Mouse (Mus musculus) left cerebral cortex, postnatal 25 days (tissue): ENCODE results near the gene Samd4b. TPM values are rescaled to one million over a fixed set of nuclear protein-coding genes. Genes with fewer than 3 reads are reported as not detected.
"Not testable (repeated sequence)": the region's sequence is repeated elsewhere in the genome, so short reads cannot be mapped to it uniquely, and the experiment has no call there.

ENCODE experiments used
- DNase-seq, 2 experiments: peaks; one replicate each; pipeline ENCODE4 v3.0.0; 2022; ENCODE audit warnings: low spot score in 2 of 2, mixed read lengths in 1 of 2
- intact Hi-C: fragments of 180-260 bp; cut with DNase I; formaldehyde crosslinking; loops from one replicate; pipeline ENCODE4 v1.15.1; 2025
- total RNA-seq, 2 experiments: library from RNA; stranded (reverse); gene quantifications; 2 replicates each; pipeline ENCODE4 v1.2.3; 2021

The Samd4b gene
- total RNA-seq, 2 experiments from 2014 or later = 65.2 to 68.7 TPM

DNA sequence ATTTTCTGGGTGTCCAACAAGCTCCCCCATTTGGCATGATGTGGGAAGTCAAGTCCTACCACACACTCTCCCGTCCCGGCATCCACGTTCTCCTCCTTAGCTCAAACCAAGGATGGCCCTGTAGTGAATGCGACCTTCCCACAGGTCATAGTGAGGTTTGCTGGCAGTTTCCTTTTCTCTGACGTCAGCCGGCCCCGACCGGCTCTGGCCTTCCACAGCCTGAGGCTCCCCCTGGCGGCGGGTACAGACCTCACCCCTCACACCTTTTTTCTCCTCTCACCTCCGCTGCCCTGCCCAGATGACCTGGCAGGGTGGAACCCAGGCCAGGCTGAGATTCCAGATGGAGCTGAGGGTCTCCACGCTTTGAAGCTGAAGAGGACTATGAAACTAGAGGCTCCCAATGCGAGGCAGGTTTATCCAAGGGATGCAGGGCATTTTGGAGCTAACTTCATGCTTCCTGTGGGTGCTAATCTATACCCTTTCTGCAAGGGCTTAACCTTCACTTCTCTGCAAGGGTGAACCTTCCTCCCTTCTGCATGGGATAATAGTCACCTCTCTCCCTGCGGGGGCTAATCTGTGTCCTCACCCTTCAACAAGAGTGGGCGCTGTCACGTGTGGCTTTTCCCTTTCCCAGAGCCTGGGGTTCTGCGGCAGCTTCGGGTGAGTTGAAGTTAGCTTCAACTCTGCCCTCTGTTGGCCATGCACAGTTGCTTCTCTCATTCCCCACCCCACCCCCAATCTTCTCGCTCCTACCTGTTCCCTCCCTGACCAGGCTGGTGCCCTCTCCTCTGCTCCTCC is 69.8 kb downstream of the Samd4b start:
- intact Hi-C loops = loop anchor here (1.0 to 2.0 kb wide), 2 partner anchors 19 to 82 kb away; no protein-coding TSS in a partner anchor
- DNase-seq = peak; percentile 60 to 64

DNA sequence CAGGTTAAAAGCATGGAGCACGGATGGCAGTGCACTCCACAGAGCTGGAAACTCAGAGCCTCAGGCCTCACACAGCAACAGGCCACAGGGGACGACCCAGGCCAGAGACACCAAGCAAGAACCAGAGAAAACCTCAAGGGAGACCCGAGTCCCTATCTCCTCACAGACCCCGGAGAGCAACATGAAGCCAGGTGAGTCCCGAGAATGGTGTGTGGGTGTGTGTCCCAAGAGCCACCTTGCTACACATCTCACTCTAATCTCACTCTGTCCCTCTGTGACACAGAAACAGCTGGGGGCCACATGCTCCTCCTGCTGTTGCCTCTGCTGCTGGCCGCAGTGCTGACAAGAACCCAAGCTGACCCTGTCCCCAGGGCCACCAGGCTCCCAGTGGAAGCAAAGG is 75.4 kb downstream of the Samd4b start, which contains the start of gene Ifnl3:
Ifnl3 (plus strand) TSS at position 301 of the 400 bp plus-strand sequence.
- intact Hi-C loops = loop anchor here (1.0 kb wide), 1 partner anchor 13 kb away; no protein-coding TSS in a partner anchor
- DNase-seq = not testable (repeated sequence)

DNA sequence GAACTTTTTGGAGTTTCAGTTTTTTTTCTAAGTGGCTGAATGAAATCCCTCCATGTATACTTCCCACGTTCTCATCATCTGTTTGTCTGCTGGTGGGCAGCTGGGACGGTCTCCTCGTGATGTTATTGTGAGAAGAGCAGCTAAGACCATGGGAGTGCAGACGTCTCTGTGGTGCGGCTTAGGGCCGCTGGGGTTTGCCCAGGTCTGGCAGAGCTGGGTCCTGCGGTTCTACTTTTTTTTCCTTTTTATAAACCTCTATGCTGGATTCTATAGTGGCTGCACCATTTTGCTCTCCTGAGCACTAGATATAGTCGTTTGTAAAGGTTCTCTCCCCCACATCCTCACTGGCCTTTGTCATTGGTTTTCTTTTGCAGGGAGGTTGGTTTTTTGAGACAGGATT is 86.5 kb downstream of the Samd4b start:
- intact Hi-C loops = loop anchor here (5.0 kb wide), 1 partner anchor 106 kb away; no protein-coding TSS in a partner anchor
- no peak for DNase-seq

DNA sequence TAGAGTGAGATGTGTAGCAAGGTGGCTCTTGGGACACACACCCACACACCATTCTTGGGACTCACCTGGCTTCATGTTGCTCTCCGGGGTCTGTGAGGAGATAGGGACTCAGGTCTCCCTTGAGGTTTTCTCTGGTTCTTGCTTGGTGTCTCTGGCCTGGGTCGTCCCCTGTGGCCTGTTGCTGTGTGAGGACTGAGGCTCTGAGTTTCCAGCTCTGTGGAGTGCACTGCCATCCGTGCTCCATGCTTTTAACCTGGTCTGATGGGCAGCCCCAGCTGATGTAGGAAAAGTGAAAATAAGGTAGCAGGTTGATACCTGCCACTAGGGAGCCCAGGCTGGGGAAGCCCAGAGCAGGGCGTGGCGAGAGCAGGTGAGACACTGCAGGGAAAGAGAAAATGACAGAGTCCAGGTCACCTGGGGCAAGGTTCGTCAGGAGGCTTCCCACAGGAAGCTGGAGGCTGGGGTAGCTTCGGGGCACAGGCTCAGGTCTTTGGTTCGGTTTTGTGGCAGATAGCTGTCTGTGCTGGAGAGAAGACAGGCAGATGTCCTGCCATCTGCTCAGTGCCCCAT is 87.5 kb downstream of the Samd4b start, which contains the start of gene Ifnl2:
Ifnl2 (minus strand) TSS at position 51 of the 570 bp plus-strand sequence.
- not testable (repeated sequence) for DNase-seq
- intact Hi-C loops = loop anchor here (5.0 kb wide), 1 partner anchor 107 kb away; no protein-coding TSS in a partner anchor

DNA sequence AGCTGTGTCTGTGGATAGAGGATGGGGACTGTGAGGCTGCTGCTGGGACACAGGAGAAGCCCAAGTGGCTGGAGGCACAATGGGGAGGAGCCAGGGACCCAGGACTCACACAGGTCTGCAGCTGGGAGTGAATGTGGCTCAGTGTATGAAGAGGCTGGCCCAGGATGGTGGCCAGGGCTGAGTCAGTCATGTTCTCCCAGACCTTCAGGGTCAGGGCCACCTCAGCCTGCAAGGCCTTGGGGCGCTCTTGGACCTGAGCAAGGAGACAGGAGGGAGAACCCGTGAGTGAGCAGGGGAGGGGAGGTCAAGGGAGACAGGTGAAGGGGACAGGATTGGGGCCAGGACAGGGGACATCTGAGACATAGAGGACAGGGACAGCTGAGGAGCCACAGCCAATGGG is 88.8 kb downstream of the Samd4b start:
- intact Hi-C loops = loop anchor here (1.0 to 2.0 kb wide), 2 partner anchors 13 to 18 kb away; partner anchors contain the start of gene Ifnl3

DNA sequence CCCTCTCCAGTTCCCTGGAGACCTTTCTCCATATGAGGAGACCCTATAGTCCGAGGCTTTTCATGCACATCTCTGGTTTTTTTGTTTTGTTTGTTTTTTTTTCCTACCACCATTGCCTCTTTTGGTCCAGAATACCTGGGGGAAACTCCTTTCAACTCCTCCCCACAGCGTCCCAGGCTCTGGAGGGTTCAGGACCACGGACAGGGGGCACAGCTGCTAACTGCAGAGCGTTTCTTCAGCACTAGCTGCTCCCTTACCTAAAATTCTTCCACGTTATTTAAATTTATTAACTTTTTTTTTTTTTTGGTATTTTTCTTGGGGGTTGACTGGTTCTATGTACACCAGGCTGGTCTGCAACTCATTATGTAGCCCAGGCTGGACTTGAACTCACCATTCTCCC is 92.4 kb downstream of the Samd4b start:
- DNase-seq = no peak
- intact Hi-C loops = no loop called here

More for the DNA sequence above, 88.8 kb downstream of the Samd4b start:
- not testable (repeated sequence) for DNase-seq

DNA sequence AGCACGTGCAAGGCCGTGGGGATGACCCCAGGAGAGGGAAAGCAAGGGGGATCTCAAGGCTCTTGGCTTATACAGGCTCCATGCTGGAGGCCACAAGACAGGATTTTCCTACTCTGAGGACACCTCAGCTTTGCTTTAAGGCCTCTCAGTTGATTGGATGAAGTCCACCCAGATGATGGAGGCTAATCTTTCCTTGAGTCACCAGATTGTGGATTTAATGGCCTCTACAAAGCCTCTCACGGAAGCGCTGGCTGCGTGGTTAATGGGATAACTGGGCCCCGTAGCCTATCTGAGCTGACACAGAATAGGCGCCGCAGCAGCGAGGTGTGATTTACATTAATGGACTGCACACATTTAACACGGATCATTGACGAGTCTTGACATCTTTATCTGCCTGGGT is 102.5 kb downstream of the Samd4b start:
- DNase-seq = no peak
- intact Hi-C loops = no loop called here

DNA sequence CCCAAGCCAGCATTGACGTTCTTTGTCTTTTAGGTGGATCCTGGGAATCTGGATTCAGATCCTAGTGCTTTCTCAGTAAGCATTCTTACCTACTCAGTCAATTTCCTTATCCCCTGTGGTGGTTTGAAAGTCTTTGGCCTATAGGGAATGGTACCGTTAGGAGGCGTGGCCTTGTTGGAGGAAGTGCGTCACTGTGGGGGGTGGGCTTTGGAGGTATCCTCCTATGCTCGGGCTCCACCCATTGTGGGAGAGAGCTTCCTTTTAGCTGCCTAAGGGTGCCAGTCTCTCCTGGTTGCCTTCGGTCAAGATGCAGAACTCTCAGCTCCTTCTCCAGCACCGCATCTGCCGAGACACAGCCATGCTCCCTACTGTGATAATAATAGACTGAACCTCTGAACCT is 105.6 kb downstream of the Samd4b start:
- intact Hi-C loops = loop anchor here (5.0 kb wide), 1 partner anchor 40 kb away; no protein-coding TSS in a partner anchor
- DNase-seq = no peak

DNA sequence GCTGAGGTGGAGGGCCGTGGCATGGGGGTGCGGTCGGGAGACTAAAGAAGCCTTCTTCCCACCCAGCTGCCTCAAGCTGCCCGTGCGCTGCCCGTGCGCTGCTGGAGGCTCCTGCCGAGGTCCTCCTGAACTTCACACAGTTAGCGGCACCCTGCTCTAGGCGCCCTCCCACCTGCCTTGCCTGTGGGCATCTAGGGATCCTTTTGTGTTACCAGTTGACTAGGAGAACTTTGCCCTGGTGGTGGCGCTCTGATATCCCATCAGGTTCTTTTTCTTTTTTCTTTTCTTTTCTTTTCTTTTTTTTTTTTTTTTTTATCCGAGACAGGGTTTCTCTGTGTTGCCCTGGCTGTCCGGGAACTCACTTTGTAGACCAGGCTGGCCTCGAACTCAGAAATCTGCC is 107.0 kb downstream of the Samd4b start:
- intact Hi-C loops = loop anchor here (5.0 kb wide), 1 partner anchor 41 kb away; no protein-coding TSS in a partner anchor
- DNase-seq = no peak

DNA sequence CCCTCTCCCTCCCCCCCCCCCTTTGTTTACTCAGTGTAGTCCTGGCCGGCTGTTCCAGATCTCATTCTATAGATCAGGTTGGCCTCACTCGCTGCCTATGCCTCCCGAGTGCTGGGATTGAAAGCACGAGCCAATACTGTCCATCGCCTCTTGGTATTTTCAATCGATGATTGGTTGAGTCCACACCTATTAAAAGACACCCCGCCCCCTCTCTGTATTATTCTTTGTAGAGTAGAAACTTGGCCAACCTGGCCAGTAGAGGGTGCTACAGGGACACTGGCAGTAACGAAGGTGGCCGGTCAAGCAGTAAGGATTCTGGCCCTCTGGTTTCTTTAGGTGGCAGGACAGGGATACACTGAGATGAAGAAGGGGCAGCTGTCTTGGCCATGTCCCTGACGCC is 107.5 kb downstream of the Samd4b start:
- intact Hi-C loops = loop anchor here (5.0 kb wide), 1 partner anchor 42 kb away; no protein-coding TSS in a partner anchor
- peak; percentile 27 to 36 for DNase-seq

DNA sequence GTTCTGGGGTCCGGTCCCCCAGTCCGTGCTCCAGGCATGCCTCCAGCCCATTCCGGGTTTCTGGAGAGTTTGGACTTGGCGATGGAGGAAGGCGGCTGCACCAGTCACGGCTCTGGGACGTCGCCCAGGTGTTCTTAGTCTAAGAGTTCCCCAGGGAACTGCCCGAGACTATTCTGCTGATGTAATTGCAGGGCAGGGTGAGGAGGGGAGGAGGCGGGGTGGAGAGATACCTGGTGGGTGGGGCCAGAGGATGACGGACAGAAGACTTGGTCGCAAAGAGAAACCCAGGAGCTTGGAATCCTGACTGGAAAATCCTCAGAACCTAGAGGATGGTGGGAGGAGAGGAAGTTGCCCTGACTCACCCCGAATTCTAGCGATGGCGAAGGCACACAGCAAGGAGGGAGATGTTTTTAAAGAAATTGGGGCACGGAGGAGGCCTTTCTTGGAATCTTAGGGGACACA is 109.9 kb downstream of the Samd4b start:
- intact Hi-C loops = no loop called here
- DNase-seq = peak; percentile 25 to 78

DNA sequence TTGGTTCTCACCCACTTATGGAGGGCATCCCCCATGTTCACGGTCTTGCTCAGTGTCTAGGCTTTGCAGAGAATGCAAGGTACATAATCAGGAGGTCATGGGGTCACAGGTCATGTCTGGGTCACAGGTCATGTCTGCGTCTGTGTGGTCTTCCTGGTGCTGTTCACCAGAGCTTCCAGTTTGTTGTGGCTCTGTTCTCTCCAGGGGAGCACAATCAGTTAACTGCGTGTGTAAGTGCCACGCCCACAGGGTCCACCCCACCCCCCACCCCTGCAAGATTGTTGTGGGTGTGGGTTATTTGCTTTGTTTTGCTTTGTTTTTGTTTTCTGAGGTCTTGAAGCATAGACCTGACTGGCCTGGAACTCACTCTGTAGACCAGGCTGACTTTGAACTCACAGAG is 113.8 kb downstream of the Samd4b start:
- DNase-seq = no peak
- intact Hi-C loops = no loop called here

DNA sequence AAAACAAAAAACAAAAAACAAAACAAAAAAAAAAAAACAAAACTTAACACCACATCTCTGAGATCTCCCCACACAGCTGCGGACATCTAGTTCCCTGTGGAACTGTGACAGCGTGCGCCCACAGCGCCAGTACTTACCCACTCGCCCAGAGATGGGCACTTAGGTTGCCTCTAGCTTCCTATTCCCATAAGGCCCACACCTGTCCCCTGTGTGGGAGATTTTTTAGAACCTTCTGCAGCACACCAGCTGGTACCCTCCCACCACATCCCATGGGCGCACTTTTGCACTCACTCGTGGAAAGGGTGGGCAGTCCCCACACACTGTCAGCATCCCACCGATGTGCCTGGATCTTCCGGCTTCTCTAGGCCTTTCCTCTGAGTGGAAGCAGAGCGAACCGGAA is 115.1 kb downstream of the Samd4b start:
- DNase-seq = peak; percentile 26 to 72
- intact Hi-C loops = no loop called here

DNA sequence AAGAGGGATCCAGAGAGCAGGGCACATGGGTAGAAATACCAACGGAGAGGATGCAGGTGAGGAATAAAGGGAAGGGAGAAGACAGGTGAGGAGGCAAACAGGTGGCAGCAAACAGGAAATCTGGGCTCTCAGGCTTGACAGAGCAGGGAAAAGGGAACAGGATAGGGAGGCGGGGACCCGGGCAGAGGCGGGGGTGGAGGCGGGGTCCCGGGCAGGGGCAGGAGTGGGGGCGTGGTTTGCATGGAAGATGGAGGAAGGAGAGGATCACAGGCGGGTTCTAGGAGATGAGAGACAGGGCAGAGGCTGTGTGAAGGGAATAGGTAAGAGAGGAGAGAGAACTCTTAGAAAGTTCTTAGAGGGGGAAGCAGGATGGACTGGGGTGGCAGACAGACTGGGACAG is 119.1 kb downstream of the Samd4b start:
- no peak for DNase-seq
- intact Hi-C loops = no loop called here

DNA sequence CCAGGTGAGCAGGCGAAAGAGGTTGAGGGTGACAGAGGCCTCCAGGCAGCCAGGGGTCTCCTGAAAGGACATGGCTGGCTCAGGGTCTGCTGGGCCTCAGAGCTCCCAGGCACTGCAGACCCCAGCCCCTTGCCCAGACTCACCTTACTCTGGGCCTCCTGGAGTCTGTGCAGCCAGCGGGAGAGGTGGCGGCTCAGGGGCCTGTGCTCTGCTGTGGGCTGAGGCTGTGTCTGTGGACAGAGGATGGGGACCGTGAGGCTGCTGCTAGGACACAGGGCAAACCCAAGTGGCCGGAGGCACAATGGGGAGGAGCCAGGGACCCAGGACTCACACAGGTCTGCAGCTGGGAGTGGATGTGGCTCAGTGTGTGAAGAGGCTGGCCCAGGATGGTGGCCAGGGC is 120.6 kb downstream of the Samd4b start:
- no peak for DNase-seq
- intact Hi-C loops = no loop called here

DNA sequence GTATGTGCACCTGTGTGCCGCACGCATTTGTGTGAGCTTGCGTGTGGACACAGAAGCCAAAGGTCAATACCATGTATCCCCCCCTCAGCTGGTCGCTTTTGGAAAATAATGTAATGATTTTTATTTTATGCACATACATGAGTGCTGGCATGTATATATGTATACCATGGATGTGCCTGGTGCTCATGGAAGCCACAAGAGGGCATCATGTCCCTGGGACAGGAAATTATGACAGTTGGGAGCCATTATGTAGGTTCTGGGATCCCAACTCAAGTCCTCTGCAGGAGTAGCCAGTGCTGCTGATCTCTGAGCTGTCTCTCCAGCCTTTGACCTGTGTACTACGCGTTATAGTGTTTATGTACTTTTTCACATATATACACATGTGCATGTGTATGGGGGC is 121.8 kb downstream of the Samd4b start:
- intact Hi-C loops = no loop called here
- no peak for DNase-seq

DNA sequence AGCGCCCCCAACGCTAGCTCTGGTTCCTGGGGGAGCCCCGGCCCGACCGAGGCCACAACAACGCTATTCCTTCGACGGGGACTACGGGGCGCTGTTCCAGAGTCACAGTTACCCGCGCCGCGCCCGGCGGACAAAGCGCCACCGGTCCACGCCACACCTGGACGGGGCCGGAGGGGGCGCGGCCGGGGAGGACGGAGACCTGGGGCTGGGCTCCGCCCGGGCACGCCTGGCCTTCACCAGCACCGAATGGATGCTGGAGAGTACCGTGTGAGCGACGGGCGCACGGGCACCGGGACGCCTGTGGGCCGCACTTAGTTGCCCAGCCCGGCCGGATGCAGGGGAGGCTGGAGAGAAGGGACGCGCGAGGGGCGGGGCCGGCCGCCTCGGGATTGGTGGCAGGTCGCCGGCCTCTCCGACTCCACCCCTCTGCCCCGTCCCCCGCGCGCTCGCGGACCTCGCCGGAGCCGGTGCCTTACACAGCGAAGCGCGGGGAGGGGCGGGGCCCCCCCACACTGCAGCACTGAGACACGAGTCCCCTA is 130.7 kb downstream of the Samd4b start:
- intact Hi-C loops = no loop called here
- no peak for DNase-seq

DNA sequence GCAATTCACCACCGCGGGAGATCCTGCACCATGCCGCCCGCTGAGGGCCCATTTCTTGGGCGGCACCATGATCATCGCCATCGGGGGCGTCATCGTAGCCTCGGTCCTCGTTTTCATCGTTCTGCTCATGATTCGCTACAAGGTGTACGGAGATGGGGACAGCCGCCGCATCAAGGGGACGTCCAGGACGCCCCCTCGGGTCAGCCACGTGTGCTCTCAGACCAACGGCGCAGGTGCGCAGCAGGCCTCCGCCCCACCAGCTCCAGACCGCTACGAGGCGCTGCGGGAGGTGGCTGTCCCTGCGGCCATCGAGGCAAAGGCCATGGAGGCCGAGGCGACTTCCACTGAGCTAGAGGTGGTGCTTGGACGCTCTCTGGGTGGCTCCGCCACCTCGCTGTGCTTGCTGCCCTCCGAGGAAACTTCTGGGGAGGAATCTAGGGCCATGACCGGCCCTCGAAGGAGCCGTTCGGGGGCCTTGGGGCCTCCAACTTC is 131.2 kb downstream of the Samd4b start:
- intact Hi-C loops = no loop called here
- DNase-seq = no peak

DNA sequence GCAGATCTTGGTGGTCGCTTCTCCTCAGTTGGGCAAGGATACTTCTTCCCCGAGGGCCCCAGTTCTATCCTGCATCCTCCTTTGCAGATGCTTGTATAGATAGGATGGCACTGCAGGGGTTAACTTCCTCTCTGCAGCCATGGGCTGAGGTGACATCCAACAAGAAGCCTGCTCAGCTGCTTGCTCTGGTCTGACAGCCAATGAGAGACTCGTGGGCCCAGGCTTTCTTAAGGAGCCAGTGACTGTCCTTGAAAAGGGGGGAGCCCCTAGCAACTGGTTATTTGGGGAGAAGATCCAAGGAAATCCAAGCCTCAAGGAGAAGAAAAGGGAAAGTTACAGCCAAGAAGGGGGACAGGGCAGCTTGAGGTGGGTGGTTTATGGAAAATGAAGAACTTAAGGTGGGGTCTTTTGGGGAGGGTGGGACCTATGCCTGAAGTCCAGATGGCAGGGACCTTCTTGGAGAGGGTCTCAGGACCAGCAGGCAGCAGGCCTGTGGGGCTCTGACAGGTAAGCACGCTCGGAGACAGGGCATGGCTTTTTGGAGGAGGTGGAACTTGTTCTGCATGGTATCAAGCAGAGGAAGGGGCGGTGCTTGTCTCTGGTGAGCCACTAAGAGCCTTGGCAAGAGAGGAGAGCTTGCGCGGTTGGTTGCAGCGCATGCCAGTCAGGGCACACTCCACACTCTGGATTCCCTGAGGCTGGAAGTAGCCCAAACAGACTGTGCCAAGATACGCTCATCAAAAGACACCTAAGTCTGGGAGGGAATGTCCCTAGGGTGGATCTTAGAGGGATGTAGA is 133.3 kb downstream of the Samd4b start:
- DNase-seq = peak; percentile 88 to 97
- intact Hi-C loops = no loop called here
